Mouse (Mus musculus): Measurements from ENCODE around the gene Olfr541. TPM values are rescaled to one million over a fixed set of nuclear protein-coding genes. Genes with fewer than 3 reads are reported as not detected.
"Not testable (repeated sequence)": the region's sequence is repeated elsewhere in the genome, so short reads cannot be mapped to it uniquely, and the experiment has no call there.

The Olfr541 gene
- not detected in 2 replicates for polyA plus RNA-seq (2012; rRNA removed)

DNA sequence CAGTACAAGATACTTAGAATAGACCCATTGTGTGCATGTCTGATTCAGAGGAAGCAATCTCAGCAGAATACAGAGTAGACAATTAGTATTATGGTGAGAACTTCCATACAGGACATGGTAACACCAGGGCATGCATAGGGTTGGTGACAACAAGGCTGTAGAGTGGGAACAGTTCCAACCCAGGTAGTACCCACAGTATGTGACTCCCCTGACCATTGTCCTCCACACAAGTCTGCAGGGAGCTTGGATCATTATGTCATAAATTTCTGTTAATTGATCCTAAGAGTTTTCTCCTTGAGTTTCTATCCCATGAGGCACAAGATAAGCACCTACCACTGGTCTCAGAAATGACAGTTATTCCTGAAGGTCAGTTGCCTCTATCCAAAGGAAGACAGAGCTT lies at the start of gene Olfr541:
Gene Olfr541, plus strand, starts transcription at position 301 of the 400 bp plus-strand sequence.
- Histone ChIP-seq H3K4me1 (ENCODE audit: control insufficient read depth, insufficient read depth, insufficient read length) (no peaks in the 10 kb centered on the region), H3K27me3 (ENCODE audit: control insufficient read depth, insufficient read depth, low read length) (no peaks in the 10 kb centered on the region), H3K4me3 (ENCODE audit: extremely low read depth, insufficient read depth, insufficient read length) (no peak within 1 kb of the TSS), H3K27ac (ENCODE audit: insufficient read depth, low read length) (no peak within 1 kb of the TSS), H3K36me3 (ENCODE audit: control insufficient read depth, insufficient read depth, low read length) (no peaks in the 10 kb centered on the region)
- TF ChIP-seq CTCF (IDR thresholded peaks at IDR 0.05; ENCODE audit: extremely low read depth, insufficient read depth, insufficient read length, insufficient replicate concordance): no peak
- TF ChIP-seq POLR2A (IDR thresholded peaks at IDR 0.05; ENCODE audit: low read depth, low read length): no peak
- DNase-seq (ENCODE audit: low read depth in 1 of 2, low spot score in 2 of 2): no peak

DNA sequence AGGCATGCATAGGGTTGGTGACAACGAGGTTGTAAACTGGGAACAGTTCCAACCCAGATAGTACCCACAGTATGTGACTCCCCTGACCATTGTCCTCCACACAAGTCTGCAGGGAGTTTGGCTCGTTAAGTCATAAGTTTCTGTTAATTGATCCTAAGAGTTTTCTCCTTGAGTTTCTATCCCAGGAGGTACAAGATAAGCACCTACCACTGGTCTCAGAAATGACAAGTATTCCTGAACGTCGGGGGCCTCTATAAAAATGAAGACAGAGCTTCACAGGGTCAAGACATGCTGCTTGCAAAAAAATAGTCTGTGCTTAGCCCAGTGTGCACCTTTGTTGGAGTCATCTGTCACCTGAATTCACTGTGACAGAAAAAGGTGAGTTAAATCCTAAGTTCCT lies 37.4 kb upstream of the Olfr541 start, which contains the start of gene Olfr539:
Gene Olfr539, plus strand, starts transcription at position 301 of the 400 bp plus-strand sequence.
- Histone ChIP-seq H3K36me3 (ENCODE audit: control insufficient read depth, insufficient read depth, low read length) (no peaks in the 10 kb centered on the region), H3K27me3 (ENCODE audit: control insufficient read depth, insufficient read depth, low read length) (no peaks in the 10 kb centered on the region), H3K4me1 (ENCODE audit: control insufficient read depth, insufficient read depth, insufficient read length) (no peaks in the 10 kb centered on the region), H3K4me3 (ENCODE audit: extremely low read depth, insufficient read depth, insufficient read length) (no peak within 1 kb of the TSS), H3K27ac (ENCODE audit: insufficient read depth, low read length) (no peak within 1 kb of the TSS)
- WGBS: 77% methylated on average over 4 of the region's 4 CpGs
- TF ChIP-seq POLR2A (IDR thresholded peaks at IDR 0.05; ENCODE audit: low read depth, low read length): no peak
- TF ChIP-seq CTCF (IDR thresholded peaks at IDR 0.05; ENCODE audit: extremely low read depth, insufficient read depth, insufficient read length, insufficient replicate concordance): no peak
- DNase-seq (ENCODE audit: low read depth in 1 of 2, low spot score in 2 of 2): no peak

DNA sequence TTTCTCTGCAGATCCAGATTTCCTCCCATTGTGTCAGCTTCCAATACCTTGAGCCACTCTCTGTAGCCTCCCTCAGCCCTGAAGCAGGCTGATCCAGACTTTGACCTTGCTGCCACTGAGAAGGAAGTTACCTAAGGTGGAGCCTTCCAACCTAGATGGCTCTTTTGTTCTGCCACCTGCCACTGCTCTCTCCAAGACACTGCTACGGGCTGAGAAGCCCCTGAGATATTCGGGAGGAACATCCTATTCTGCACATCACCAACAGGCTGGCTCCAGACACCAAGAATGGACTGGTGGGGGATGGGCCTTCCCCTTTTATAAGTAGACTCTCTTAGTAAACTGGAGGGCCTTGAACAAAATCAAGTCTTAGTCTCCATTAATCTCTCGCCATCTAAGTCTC lies 26.4 kb upstream of the Olfr541 start:
- not testable (repeated sequence) for H3K27ac ChIP-seq (ENCODE audit: insufficient read depth, low read length); H3K4me1 ChIP-seq (ENCODE audit: control insufficient read depth, insufficient read depth, insufficient read length); H3K4me3 ChIP-seq (ENCODE audit: extremely low read depth, insufficient read depth, insufficient read length); H3K27me3 ChIP-seq (ENCODE audit: control insufficient read depth, insufficient read depth, low read length); DNase-seq (ENCODE audit: low read depth in 1 of 2, low spot score in 2 of 2); H3K36me3 ChIP-seq (ENCODE audit: control insufficient read depth, insufficient read depth, low read length)
- 81% methylated on average over 3 of the region's 3 CpGs for WGBS

GRCm38 (mm10) chr7:140675863-140676262 lies 21.2 kb upstream of the Olfr541 start:
- Histone ChIP-seq H3K4me3 (ENCODE audit: extremely low read depth, insufficient read depth, insufficient read length) (no peak overlapping the region), H3K36me3 (ENCODE audit: control insufficient read depth, insufficient read depth, low read length) (no peaks in the 10 kb centered on the region), H3K27me3 (ENCODE audit: control insufficient read depth, insufficient read depth, low read length) (no peaks in the 10 kb centered on the region), H3K27ac (ENCODE audit: insufficient read depth, low read length) (no peak overlapping the region), H3K4me1 (ENCODE audit: control insufficient read depth, insufficient read depth, insufficient read length) (no peaks in the 10 kb centered on the region)
- TF ChIP-seq CTCF (IDR thresholded peaks at IDR 0.05; ENCODE audit: extremely low read depth, insufficient read depth, insufficient read length, insufficient replicate concordance) (no peak), POLR2A (IDR thresholded peaks at IDR 0.05; ENCODE audit: low read depth, low read length) (no peak)
- 7% methylated on average over 6 of the region's 6 CpGs for WGBS
- no peak for DNase-seq (ENCODE audit: low read depth in 1 of 2, low spot score in 2 of 2)

GRCm38 (mm10) chr7:140679591-140679990 lies 17.5 kb upstream of the Olfr541 start:
- H3K4me1 ChIP-seq (ENCODE audit: control insufficient read depth, insufficient read depth, insufficient read length); H3K27me3 ChIP-seq (ENCODE audit: control insufficient read depth, insufficient read depth, low read length); H3K27ac ChIP-seq (ENCODE audit: insufficient read depth, low read length); DNase-seq (ENCODE audit: low read depth in 1 of 2, low spot score in 2 of 2); H3K4me3 ChIP-seq (ENCODE audit: extremely low read depth, insufficient read depth, insufficient read length); H3K36me3 ChIP-seq (ENCODE audit: control insufficient read depth, insufficient read depth, low read length): not testable (repeated sequence)
- WGBS: 71% methylated on average over 4 of the region's 4 CpGs

DNA sequence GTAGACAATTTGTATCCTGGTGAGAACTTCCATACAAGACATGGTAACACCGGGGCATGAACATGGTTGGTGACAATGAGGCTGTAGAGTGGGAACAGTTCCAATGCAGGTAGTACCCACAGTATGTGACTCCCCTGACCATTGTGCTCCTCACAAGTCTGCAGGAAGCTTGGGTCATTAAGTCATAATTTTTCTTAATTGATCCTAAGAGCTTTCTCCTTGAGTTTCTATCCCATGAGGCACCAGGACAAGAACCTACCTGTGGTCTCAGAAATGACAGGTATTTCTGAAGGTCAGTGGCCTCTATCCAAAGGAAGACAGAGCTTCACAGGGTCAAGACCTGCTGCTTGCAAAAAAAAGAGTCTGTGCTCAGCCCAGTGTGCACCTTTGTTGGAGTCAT lies 15.4 kb upstream of the Olfr541 start, which contains the start of gene Olfr45:
Gene Olfr45, plus strand, starts transcription at position 301 of the 400 bp plus-strand sequence.
- TF ChIP-seq POLR2A (IDR thresholded peaks at IDR 0.05; ENCODE audit: low read depth, low read length) (no peak), CTCF (IDR thresholded peaks at IDR 0.05; ENCODE audit: extremely low read depth, insufficient read depth, insufficient read length, insufficient replicate concordance) (no peak)
- H3K4me3 ChIP-seq (ENCODE audit: extremely low read depth, insufficient read depth, insufficient read length): no peak within 1 kb of the TSS

DNA sequence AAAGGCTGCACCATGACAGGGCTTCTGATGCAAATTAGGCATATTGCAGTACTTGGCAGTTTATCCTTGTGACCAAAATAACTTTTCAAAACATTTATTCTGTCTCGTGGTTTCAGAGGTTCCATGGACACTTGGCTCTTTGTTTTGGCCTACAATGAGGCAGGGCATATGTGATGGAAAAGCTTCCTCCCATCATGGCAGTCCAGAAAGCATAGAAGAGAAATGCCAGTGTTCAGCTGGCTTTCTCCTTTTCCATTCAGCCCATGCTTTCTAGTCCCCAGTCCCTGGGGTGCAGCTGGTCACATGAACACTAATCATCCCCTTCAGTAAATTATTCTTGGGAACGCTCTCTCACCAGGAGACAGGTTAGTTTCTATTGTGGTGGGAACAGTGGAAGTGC lies 9.3 kb downstream of the Olfr541 start:
- H3K36me3 ChIP-seq (ENCODE audit: control insufficient read depth, insufficient read depth, low read length): no peaks in the 10 kb centered on the region
- WGBS: 72% methylated on average over 2 of the region's 2 CpGs
- no peak for DNase-seq (ENCODE audit: low read depth in 1 of 2, low spot score in 2 of 2)
- H3K27ac ChIP-seq (ENCODE audit: insufficient read depth, low read length): no peak overlapping the region
- no peaks in the 10 kb centered on the region for H3K4me1 ChIP-seq (ENCODE audit: control insufficient read depth, insufficient read depth, insufficient read length)
- H3K4me3 ChIP-seq (ENCODE audit: extremely low read depth, insufficient read depth, insufficient read length): no peak overlapping the region
- TF ChIP-seq CTCF (IDR thresholded peaks at IDR 0.05; ENCODE audit: extremely low read depth, insufficient read depth, insufficient read length, insufficient replicate concordance): no peak
- no peak for TF ChIP-seq POLR2A (IDR thresholded peaks at IDR 0.05; ENCODE audit: low read depth, low read length)
- H3K27me3 ChIP-seq (ENCODE audit: control insufficient read depth, insufficient read depth, low read length): no peaks in the 10 kb centered on the region

More for the DNA sequence above, 15.4 kb upstream of the Olfr541 start, which contains the start of gene Olfr45:
- Histone ChIP-seq H3K4me1 (ENCODE audit: control insufficient read depth, insufficient read depth, insufficient read length) (no peaks in the 10 kb centered on the region), H3K27me3 (ENCODE audit: control insufficient read depth, insufficient read depth, low read length) (no peaks in the 10 kb centered on the region), H3K27ac (ENCODE audit: insufficient read depth, low read length) (no peak within 1 kb of the TSS), H3K36me3 (ENCODE audit: control insufficient read depth, insufficient read depth, low read length) (no peaks in the 10 kb centered on the region)
- 83% methylated on average over 1 of the region's 1 CpGs for WGBS
- no peak for DNase-seq (ENCODE audit: low read depth in 1 of 2, low spot score in 2 of 2)
